Mouse (Mus musculus) spleen, postnatal 36 days (tissue): ENCODE results near the gene Ntng1.

Experiments used
- DNase-seq, 2 experiments: peaks; one replicate each; pipeline ENCODE4 v3.0.0; 2022; ENCODE audit warnings: low spot score in 2 of 2, mixed read lengths in 1 of 2

Ntng1 gene

GRCm38 (mm10) chr3:109918996-109919395 lies 224.8 kb downstream of the Ntng1 start:
- no peak for DNase-seq

GRCm38 (mm10) chr3:109917926-109918694 lies 225.7 kb downstream of the Ntng1 start:
- no peak for DNase-seq

- DNase-seq, result no peak
Observed at GRCm38 (mm10) chr3:109917077-109917476, 226.7 kb downstream of the Ntng1 start.

- DNase-seq, result no peak
Observed at GRCm38 (mm10) chr3:109914226-109914625, 229.6 kb downstream of the Ntng1 start.

- no peak for DNase-seq
Observed at GRCm38 (mm10) chr3:109890600-109890999, 253.2 kb downstream of the Ntng1 start.

GRCm38 (mm10) chr3:109885672-109886071 lies 258.1 kb downstream of the Ntng1 start:
- DNase-seq, result no peak

GRCm38 (mm10) chr3:109879061-109879460 lies 264.8 kb downstream of the Ntng1 start:
- DNase-seq, result no peak

GRCm38 (mm10) chr3:109871986-109872385 lies 271.8 kb downstream of the Ntng1 start:
- DNase-seq, result no peak

GRCm38 (mm10) chr3:109858276-109858675 lies 285.5 kb downstream of the Ntng1 start:
- no peak for DNase-seq

- no peak for DNase-seq
Observed at GRCm38 (mm10) chr3:109854449-109855155, 289.2 kb downstream of the Ntng1 start.

- DNase-seq, result no peak
Observed at GRCm38 (mm10) chr3:109846660-109847059, 297.2 kb downstream of the Ntng1 start.

GRCm38 (mm10) chr3:109825806-109826205 lies 318.0 kb downstream of the Ntng1 start:
- no peak for DNase-seq

- no peak for DNase-seq
Observed at GRCm38 (mm10) chr3:109822803-109823474, 320.9 kb downstream of the Ntng1 start.

- DNase-seq, result no peak
Observed at GRCm38 (mm10) chr3:109818821-109819685, 324.8 kb downstream of the Ntng1 start.

- no peak for DNase-seq
Observed at GRCm38 (mm10) chr3:109809065-109809464, 334.7 kb downstream of the Ntng1 start.

- no peak for DNase-seq
Observed at GRCm38 (mm10) chr3:109807211-109807934, 336.4 kb downstream of the Ntng1 start.

GRCm38 (mm10) chr3:109804145-109804544 lies 339.7 kb downstream of the Ntng1 start:
- no peak for DNase-seq

GRCm38 (mm10) chr3:109803616-109804015 lies 340.2 kb downstream of the Ntng1 start:
- DNase-seq, result no peak

GRCm38 (mm10) chr3:109797354-109797753 lies 346.5 kb downstream of the Ntng1 start:
- DNase-seq, result no peak

GRCm38 (mm10) chr3:109783231-109783630 lies 360.6 kb downstream of the Ntng1 start:
- DNase-seq, result no peak
